Mouse (Mus musculus) colon, adult 2 months (tissue): ENCODE measurements around the gene Mocs1. TPM values are rescaled to one million over a fixed set of nuclear protein-coding genes. Genes with fewer than 3 reads are reported as not detected.

ENCODE experiments used
- polyA plus RNA-seq: library from polyadenylated mRNA; depleted of rRNA; stranded (reverse); fragments of >200 nt; gene quantifications from 2 replicates; pipeline ENCODE4 v1.2.3, GENCODE M21; 2012; rRNA removed

The Mocs1 gene
- 29.2 and 30.6 TPM in 2 replicates for polyA plus RNA-seq

GRCm38 (mm10) chr17:49428239-49428688 is at the start of gene Mocs1:
Mocs1 (plus strand) TSS chr17:49428362.

Other genes starting within 250 kb of the Mocs1 start
- gene Daam2, start 136.0 kb downstream of the Mocs1 start, polyA plus RNA-seq: 4.0 and 4.5 TPM in 2 replicates
- 0.08 TPM in 2 replicates for gene Kif6, start 186.8 kb downstream of the Mocs1 start, polyA plus RNA-seq